Mouse (Mus musculus) T-helper 17 cell (primary cell): ENCODE measurements at regions not wholly inside any gene's neighbourhood (a gene's known extent, or its start where the extent isn't known, plus 50 kb on each side); places are given as distances from the start of the nearest gene placed in this dataset.

Experiments used
- in situ Hi-C, 2 experiments: fragments of 300-600 bp; cut with MboI, MseI; formaldehyde crosslinking; loops; 1 replicate in 1 of 2; 2 replicates in 1 of 2; pipeline ENCODE4 v1.15.1; 2025; ENCODE audit warnings: high pct_unique_total_duplicates in 2 of 2

GRCm38 (mm10) chr2:101175124-101175523 lies 449.4 kb upstream of the Rag2 start:
- in situ Hi-C loops, result no loop called here

GRCm38 (mm10) chr2:101206637-101207036 lies 417.9 kb upstream of the Rag2 start:
- in situ Hi-C loops, result no loop called here

- in situ Hi-C loops, result no loop called here
These were observed 415.4 kb upstream of the Rag2 start for GRCm38 (mm10) chr2:101209136-101209535.

- in situ Hi-C loops, result no loop called here
These were observed 403.8 kb upstream of the Rag2 start for GRCm38 (mm10) chr2:101220759-101221158.

- in situ Hi-C loops, result no loop called here
These were observed 381.5 kb upstream of the Rag2 start for GRCm38 (mm10) chr2:101242983-101243382.

GRCm38 (mm10) chr2:101247133-101247532 lies 377.4 kb upstream of the Rag2 start:
- in situ Hi-C loops, result no loop called here

- in situ Hi-C loops, result loop anchor here in 1 of 2 experiments (10.0 kb wide), 1 partner anchor 693 kb away; no protein-coding TSS in a partner anchor
These were observed 372.3 kb upstream of the Rag2 start for GRCm38 (mm10) chr2:101252228-101252627.

GRCm38 (mm10) chr2:101256464-101256863 lies 368.1 kb upstream of the Rag2 start:
- in situ Hi-C loops, result loop anchor here in 1 of 2 experiments (10.0 kb wide), 1 partner anchor 688 kb away; no protein-coding TSS in a partner anchor

- in situ Hi-C loops, result no loop called here
These were observed 360.6 kb upstream of the Rag2 start for GRCm38 (mm10) chr2:101263934-101264333.

GRCm38 (mm10) chr2:101266685-101267374 lies 357.7 kb upstream of the Rag2 start:
- in situ Hi-C loops, result no loop called here

- in situ Hi-C loops, result no loop called here
These were observed 350.4 kb upstream of the Rag2 start for GRCm38 (mm10) chr2:101274045-101274664.

- in situ Hi-C loops, result no loop called here
These were observed 339.6 kb upstream of the Rag2 start for GRCm38 (mm10) chr2:101284886-101285285.

GRCm38 (mm10) chr2:101288119-101288518 lies 336.4 kb upstream of the Rag2 start:
- in situ Hi-C loops, result no loop called here

GRCm38 (mm10) chr2:101289168-101289567 lies 335.4 kb upstream of the Rag2 start:
- in situ Hi-C loops, result no loop called here

GRCm38 (mm10) chr2:101290738-101291137 lies 333.8 kb upstream of the Rag2 start:
- in situ Hi-C loops, result loop anchor here in 1 of 2 experiments (10.0 kb wide), 1 partner anchor 654 kb away; no protein-coding TSS in a partner anchor

- in situ Hi-C loops, result loop anchor here in 1 of 2 experiments (10.0 kb wide), 1 partner anchor 649 kb away; no protein-coding TSS in a partner anchor
These were observed 328.7 kb upstream of the Rag2 start for GRCm38 (mm10) chr2:101295678-101296368.

GRCm38 (mm10) chr2:101296369-101296682 lies 328.2 kb upstream of the Rag2 start:
- in situ Hi-C loops, result loop anchor here in 1 of 2 experiments (10.0 kb wide), 1 partner anchor 648 kb away; no protein-coding TSS in a partner anchor

GRCm38 (mm10) chr2:101296778-101297177 lies 327.7 kb upstream of the Rag2 start:
- in situ Hi-C loops, result loop anchor here in 1 of 2 experiments (10.0 kb wide), 1 partner anchor 648 kb away; no protein-coding TSS in a partner anchor

- in situ Hi-C loops, result loop anchor here in 1 of 2 experiments (10.0 kb wide), 1 partner anchor 646 kb away; no protein-coding TSS in a partner anchor
These were observed 325.4 kb upstream of the Rag2 start for GRCm38 (mm10) chr2:101299126-101299525.

- in situ Hi-C loops, result no loop called here
These were observed 324.4 kb upstream of the Rag2 start for GRCm38 (mm10) chr2:101300106-101300505.

- in situ Hi-C loops, result loop anchor here in 1 of 2 experiments (5.0 kb wide), 1 partner anchor 51 kb away; no protein-coding TSS in a partner anchor
These were observed 303.1 kb upstream of the Rag2 start for GRCm38 (mm10) chr2:101321286-101321914.

GRCm38 (mm10) chr2:101356709-101357108 lies 267.8 kb upstream of the Rag2 start:
- in situ Hi-C loops, result no loop called here
